Mouse (Mus musculus) liver, postnatal 0 days (tissue): ENCODE results near the gene Acaa1b.

ENCODE experiments used
- CTCF ChIP-seq: sonication (generic); IDR thresholded peaks from 2 replicates; pipeline ENCODE4 v1.5.1; 2016; ENCODE audit warnings: antibody characterized with exemption, low read depth
- EP300 ChIP-seq: IDR thresholded peaks from 2 replicates; pipeline ENCODE4 v1.6.1; 2016; ENCODE audit warnings: antibody characterized with exemption, low read depth, mild to moderate bottlenecking

- TF ChIP-seq CTCF (no peak), EP300 (no peak)
Measured at GRCm38 (mm10) chr9:119100177-119100898, 56.6 kb downstream of the Acaa1b start.
